Mouse (Mus musculus) heart, postnatal 0 days (tissue): ENCODE measurements around the gene Rpl27a. TPM values are rescaled to one million over a fixed set of nuclear protein-coding genes. Genes with fewer than 3 reads are reported as not detected.

Experiments used
- ATAC-seq: fragments of 200-750 bp; cut with Nextera tagmentation; 2 replicates; pipeline ENCODE4 v1.8.0; 2017; ENCODE audit warnings: low read depth, moderate number of reproducible peaks, moderate library complexity; ENCODE audit not compliant: insufficient read depth
- DNase-seq: peaks from one replicate; pipeline ENCODE4 v3.0.0-alpha.2; 2016; ENCODE audit warnings: low spot score
- H3K27ac ChIP-seq: fragments of 300-500 bp; sonication (generic); 2 replicates; pipeline ENCODE4 v1.5.1; 2014; ENCODE audit warnings: low read depth, mild to moderate bottlenecking
- H3K27me3 ChIP-seq: fragments of 300-500 bp; sonication (generic); 2 replicates; pipeline ENCODE4 v1.6.1; 2014; ENCODE audit warnings: low read length, mixed read lengths; ENCODE audit not compliant: control insufficient read depth, insufficient read depth
- H3K36me3 ChIP-seq: fragments of 300-500 bp; sonication (generic); replicated peaks from 2 replicates; pipeline ENCODE4 v1.6.1; 2014; ENCODE audit warnings: low read length, mixed read lengths; ENCODE audit not compliant: control insufficient read depth, insufficient read depth
- H3K4me1 ChIP-seq: fragments of 300-500 bp; sonication (generic); 2 replicates; pipeline ENCODE4 v1.6.1; 2014; ENCODE audit warnings: antibody characterized with exemption; ENCODE audit not compliant: control insufficient read depth, insufficient read depth
- H3K4me2 ChIP-seq: fragments of 300-500 bp; sonication (generic); 2 replicates; pipeline ENCODE4 v1.6.1; 2014; ENCODE audit warnings: low read depth, mild to moderate bottlenecking, low read length, moderate library complexity
- H3K4me3 ChIP-seq: fragments of 300-500 bp; sonication (generic); 2 replicates; pipeline ENCODE4 v1.5.1; 2014; ENCODE audit warnings: low read depth, low read length
- H3K9ac ChIP-seq: fragments of 300-500 bp; sonication (generic); replicated peaks from 2 replicates; pipeline ENCODE4 v1.6.1; 2014; ENCODE audit warnings: low read depth, low read length, mixed read lengths
- H3K9me3 ChIP-seq: fragments of 300-500 bp; sonication (generic); replicated peaks from 2 replicates; pipeline ENCODE4 v1.6.1; 2016; ENCODE audit warnings: low read length; ENCODE audit not compliant: control insufficient read depth
- CTCF ChIP-seq: IDR thresholded peaks from 2 replicates; pipeline ENCODE4 v1.5.1; 2016; ENCODE audit warnings: antibody characterized with exemption, control low read depth, low read depth
- EP300 ChIP-seq: IDR thresholded peaks from 2 replicates; pipeline ENCODE4 v1.6.1; 2016; ENCODE audit warnings: antibody characterized with exemption, low read depth
- WGBS: fragments of 180-500 bp; shearing (Covaris S2); extraction: QIAGEN DNeasy Blood & Tissue Kit; methylation state at CpG from one replicate; pipeline ENCODE4 v1.1.7; 2014; 5-methylcytosine and 5-hydroxymethylcytosine counted together
- polyA plus RNA-seq: library from polyadenylated mRNA; unstranded; fragments of >200 nt; fragmentation: Nextera tagmentation; extraction: Ambion mirVana; gene quantifications from 2 replicates; pipeline ENCODE4 v1.2.1, GENCODE M21; 2015
- total RNA-seq: library from RNA; depleted of rRNA; stranded (reverse); fragments of >200 nt; gene quantifications from 2 replicates; pipeline ENCODE4 v1.2.3, GENCODE M21; 2014; ENCODE audit warnings: low replicate concordance

Rpl27a gene
- total and polyA plus RNA-seq, 2 experiments from 2014 or later = 68.8 to 267 TPM

DNA sequence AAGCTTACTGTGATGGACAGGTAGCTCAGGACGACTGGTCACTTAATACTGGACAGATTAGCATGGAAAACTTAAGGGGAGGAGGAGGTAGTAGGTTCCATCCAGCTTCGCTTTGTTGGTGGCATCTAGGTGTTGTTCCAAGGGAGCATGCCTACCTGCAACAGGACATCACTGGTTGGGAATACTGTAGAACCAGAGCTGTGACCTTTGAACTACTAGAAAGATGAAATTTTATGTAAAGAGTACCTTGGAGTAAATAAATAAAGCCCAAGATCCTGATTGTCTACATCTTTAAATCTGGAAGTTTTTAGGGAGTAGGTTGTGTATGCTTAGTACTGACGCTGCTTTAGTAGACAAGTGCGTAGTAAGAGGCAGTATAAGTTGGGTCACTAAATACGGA lies 3.1 kb downstream of the Rpl27a start:
- Histone ChIP-seq H3K4me2 (no peak overlapping the region), H3K27ac (no peak overlapping the region), H3K9ac (no peak overlapping the region), H3K9me3 (no peaks in the 10 kb centered on the region), H3K4me3 (no peak overlapping the region), H3K36me3 (peaks cover 70% of the 10 kb centered on the region), H3K27me3 (no peaks in the 10 kb centered on the region), H3K4me1 (peaks cover 25% of the 10 kb centered on the region)
- TF ChIP-seq CTCF = no peak
- no peak for TF ChIP-seq EP300
- ATAC-seq (no peak), DNase-seq (no peak)
- 77% methylated on average over 5 of the region's 5 CpGs for WGBS

DNA sequence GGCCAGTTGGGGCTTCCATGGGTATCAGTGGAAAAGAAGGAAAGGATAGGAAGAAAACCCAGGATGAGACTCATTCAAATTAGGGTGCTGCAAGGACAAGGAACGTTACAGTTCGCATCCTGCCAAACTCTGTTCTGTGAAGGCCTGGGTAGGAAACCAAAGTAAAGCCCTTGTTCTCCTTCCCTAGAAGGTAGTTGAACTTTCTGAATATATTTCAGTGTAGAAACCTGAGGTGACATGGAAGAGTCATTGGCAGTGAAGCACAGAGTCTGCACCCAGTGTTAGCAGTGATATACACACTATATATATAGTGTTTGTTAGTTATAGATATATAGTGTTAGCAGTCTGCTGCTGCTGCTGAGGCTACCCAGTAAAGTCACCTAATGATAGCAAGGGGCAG lies 4.4 kb downstream of the Rpl27a start:
- Histone ChIP-seq H3K36me3 (peaks cover 79% of the 10 kb centered on the region), H3K9ac (no peak overlapping the region), H3K27me3 (no peaks in the 10 kb centered on the region), H3K9me3 (no peaks in the 10 kb centered on the region), H3K27ac (no peak overlapping the region), H3K4me1 (peaks cover 17% of the 10 kb centered on the region), H3K4me3 (no peak overlapping the region), H3K4me2 (no peak overlapping the region)
- TF ChIP-seq EP300 = no peak
- no peak for TF ChIP-seq CTCF
- ATAC-seq = no peak
- 56% methylated on average over 2 of the region's 2 CpGs for WGBS
- DNase-seq = no peak

GRCm38 (mm10) chr7:109523741-109524441 lies 4.9 kb downstream of the Rpl27a start:
- Histone ChIP-seq H3K36me3 (peaks cover 79% of the 10 kb centered on the region), H3K27ac (no peak overlapping the region), H3K4me2 (no peak overlapping the region), H3K9me3 (no peaks in the 10 kb centered on the region), H3K27me3 (no peaks in the 10 kb centered on the region), H3K4me3 (no peak overlapping the region), H3K9ac (no peak overlapping the region), H3K4me1 (peaks cover 17% of the 10 kb centered on the region)
- TF ChIP-seq EP300 (no peak), CTCF (no peak)
- WGBS = 74% methylated on average over 6 of the region's 6 CpGs
- no peak for DNase-seq
- no peak for ATAC-seq

DNA sequence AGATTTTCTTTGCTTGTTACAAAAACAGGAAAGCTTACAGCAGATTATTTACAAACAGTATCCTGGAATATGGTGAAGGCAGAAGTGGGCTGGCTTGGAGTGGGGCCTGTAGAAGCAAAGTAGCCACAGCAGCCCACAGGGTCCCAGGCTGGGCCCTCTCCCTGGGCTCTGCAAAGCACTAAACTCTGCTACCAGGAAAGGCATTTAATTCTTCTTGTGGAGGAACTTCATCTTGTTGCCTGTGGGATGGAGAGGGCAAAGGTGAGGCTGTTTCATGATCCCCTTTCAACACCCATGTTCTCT lies 5.4 kb downstream of the Rpl27a start:
- ATAC-seq (no peak), DNase-seq (no peak)
- no peaks in the 10 kb centered on the region for H3K27me3 ChIP-seq
- no peak overlapping the region for H3K4me3 ChIP-seq
- H3K27ac ChIP-seq = peak overlapping the region; percentile 30; the same call in 1 of the 2 replicates
- H3K9ac ChIP-seq = no peak overlapping the region
- peaks cover 80% of the 10 kb centered on the region for H3K36me3 ChIP-seq
- TF ChIP-seq CTCF (no peak), EP300 (no peak)
- H3K4me2 ChIP-seq = no peak overlapping the region
- H3K9me3 ChIP-seq = no peaks in the 10 kb centered on the region
- peaks cover 17% of the 10 kb centered on the region for H3K4me1 ChIP-seq

- H3K27me3 ChIP-seq = no peaks in the 10 kb centered on the region
- peak overlapping the region; percentile 30; the same call in 1 of the 2 replicates for H3K27ac ChIP-seq
- ATAC-seq = no peak
- no peak overlapping the region for H3K4me3 ChIP-seq
- H3K9me3 ChIP-seq = no peaks in the 10 kb centered on the region
- H3K36me3 ChIP-seq = peaks cover 84% of the 10 kb centered on the region
- WGBS = 75% methylated on average over 3 of the region's 3 CpGs
- no peak overlapping the region for H3K9ac ChIP-seq
- DNase-seq = no peak
- TF ChIP-seq CTCF (no peak), EP300 (no peak)
- H3K4me1 ChIP-seq = peaks cover 15% of the 10 kb centered on the region
- no peak overlapping the region for H3K4me2 ChIP-seq
Measured at GRCm38 (mm10) chr7:109524763-109525162, 5.8 kb downstream of the Rpl27a start.
